Mouse (Mus musculus): ENCODE data around the gene Myo5c.

Myo5c gene

GRCm38 (mm10) chr9:75319365-75319764 lies 87.5 kb downstream of the Myo5c start:
- no peak for DNase-seq (ENCODE audit: low spot score in 2 of 2)

GRCm38 (mm10) chr9:75322099-75322885 lies 90.5 kb downstream of the Myo5c start:
- DNase-seq (ENCODE audit: low spot score in 2 of 2), result no peak

GRCm38 (mm10) chr9:75328047-75328446 lies 96.2 kb downstream of the Myo5c start:
- DNase-seq (ENCODE audit: low spot score in 2 of 2), result no peak

GRCm38 (mm10) chr9:75330821-75331220 lies 99.0 kb downstream of the Myo5c start:
- DNase-seq (ENCODE audit: low spot score in 2 of 2), result no peak

- no peak for DNase-seq (ENCODE audit: low spot score in 2 of 2)
Measured at GRCm38 (mm10) chr9:75334440-75334839, 102.6 kb downstream of the Myo5c start.

GRCm38 (mm10) chr9:75338016-75338415 lies 106.2 kb downstream of the Myo5c start:
- no peak for DNase-seq (ENCODE audit: low spot score in 2 of 2)

- no peak for DNase-seq (ENCODE audit: low spot score in 2 of 2)
Measured at GRCm38 (mm10) chr9:75342433-75342832, 110.6 kb downstream of the Myo5c start.

- DNase-seq (ENCODE audit: low spot score in 2 of 2), result no peak
Measured at GRCm38 (mm10) chr9:75347458-75347857, 115.6 kb downstream of the Myo5c start, which contains the start of gene Bcl2l10. Bcl2l10 (plus strand) TSS chr9:75347758.

GRCm38 (mm10) chr9:75348066-75348465 lies 116.2 kb downstream of the Myo5c start:
- no peak for DNase-seq (ENCODE audit: low spot score in 2 of 2)

- no peak for DNase-seq (ENCODE audit: low spot score in 2 of 2)
Measured at GRCm38 (mm10) chr9:75348641-75349040, 116.8 kb downstream of the Myo5c start.

- DNase-seq (ENCODE audit: low spot score in 2 of 2), result no peak
Measured at GRCm38 (mm10) chr9:75353094-75353493, 121.3 kb downstream of the Myo5c start.

Measured in thymus, postnatal 10 days (tissue).